14 mouse cellular contexts compared by ENCODE assay signal in genomic region chr10:40516421-40516820, GRCm38 (mm10). TPM values are rescaled to one million over a fixed set of nuclear protein-coding genes. Genes with fewer than 3 reads are reported as not detected.
DNase-seq lines count a peak whose midpoint lies in the region; ATAC-seq and TF ChIP-seq lines count a peak whose summit lies in the region.
"Had no signal": no experiment of that assay in that cellular context is flagged by ENCODE, and none has a peak within 500 bp of the region (broad histone marks: within the 10 kb centered on the region; RNA-seq: fewer than 3 reads in every experiment).

No protein-coding gene starts in this region.

- peak; percentile 63 for ATAC-seq in forebrain, postnatal 0 days
- ATAC-seq in forebrain, embryonic 11.5 days (replicated peaks; ENCODE audit: low FRiP score) = no peak
- 0 out of 2 replicates have a peak, but pooled peaks have one; percentile 32 for ATAC-seq in lung, postnatal 0 days
- no peak for ATAC-seq in embryonic facial prominence, embryonic 11.5 days (replicated peaks; ENCODE audit: insufficient number of reproducible peaks, low FRiP score, low TSS enrichment, low read depth)
- ATAC-seq in CD4-positive, CD25-positive, alpha-beta regulatory T cell, adult 4 months = no peak
- ATAC-seq: hindbrain, embryonic 16.5 days had no signal

- H3K27me3 ChIP-seq in forebrain, postnatal 0 days (ENCODE audit: insufficient read depth, low read length) = no peaks in the 10 kb centered on the region
- H3K27me3 ChIP-seq in forebrain, embryonic 11.5 days (ENCODE audit: control insufficient read depth, insufficient read depth, low read length) = no peaks in the 10 kb centered on the region
- no peaks in the 10 kb centered on the region for H3K27me3 ChIP-seq in lung, postnatal 0 days (replicated peaks; ENCODE audit: insufficient read depth, low read length)
- H3K27me3 ChIP-seq in embryonic facial prominence, embryonic 11.5 days (ENCODE audit: control insufficient read depth, insufficient read depth, low read length) = no peaks in the 10 kb centered on the region
- H3K27me3 ChIP-seq: heart, embryonic 12.5 days; limb, embryonic 12.5 days; lung, embryonic 15.5 days had no signal

- H3K4me1 ChIP-seq in forebrain, postnatal 0 days (ENCODE audit: insufficient read depth) = peaks cover 9% of the 10 kb centered on the region; the same call in 1 of the 2 replicates
- H3K4me1 ChIP-seq in forebrain, embryonic 11.5 days (replicated peaks; ENCODE audit: control insufficient read depth, insufficient read depth, low read length) = 0 out of 2 replicates have a peak, but pooled peaks cover 2% of the 10 kb centered on the region
- no peaks in the 10 kb centered on the region for H3K4me1 ChIP-seq in lung, postnatal 0 days (ENCODE audit: insufficient read depth, low read depth, low read length)
- H3K4me1 ChIP-seq in embryonic facial prominence, embryonic 11.5 days (ENCODE audit: control insufficient read depth, insufficient read depth, low read length) = no peaks in the 10 kb centered on the region

- no peak for TF ChIP-seq EP300 in lung, postnatal 0 days (IDR thresholded peaks at IDR 0.05)

- WGBS in forebrain, postnatal 0 days = 20% methylated on average over 4 of the region's 4 CpGs
- 49% methylated on average over 4 of the region's 4 CpGs for WGBS in forebrain, embryonic 11.5 days
- WGBS in lung, postnatal 0 days = 19% methylated on average over 4 of the region's 4 CpGs
- WGBS in embryonic facial prominence, embryonic 11.5 days = 16% methylated on average over 4 of the region's 4 CpGs

- H3K9ac ChIP-seq in forebrain, postnatal 0 days = no peak overlapping the region
- H3K9ac ChIP-seq in forebrain, embryonic 11.5 days (ENCODE audit: low read length) = no peak overlapping the region
- no peak overlapping the region for H3K9ac ChIP-seq in lung, postnatal 0 days (replicated peaks; ENCODE audit: low read depth)
- no peak overlapping the region for H3K9ac ChIP-seq in embryonic facial prominence, embryonic 11.5 days (replicated peaks; ENCODE audit: low read length)
- H3K9ac ChIP-seq: heart, embryonic 12.5 days; limb, embryonic 12.5 days; lung, embryonic 15.5 days had no signal

- TF ChIP-seq CTCF in forebrain, postnatal 0 days (IDR thresholded peaks at IDR 0.05; ENCODE audit: low read depth) = no peak
- TF ChIP-seq CTCF in lung, postnatal 0 days (IDR thresholded peaks at IDR 0.05) = no peak

- no peak overlapping the region for H3K4me2 ChIP-seq in forebrain, postnatal 0 days (ENCODE audit: low read depth)
- no peak overlapping the region for H3K4me2 ChIP-seq in forebrain, embryonic 11.5 days (ENCODE audit: low read depth, low read length, severe bottlenecking)
- no peak overlapping the region for H3K4me2 ChIP-seq in lung, postnatal 0 days (replicated peaks; ENCODE audit: low read depth, low read length)
- H3K4me2 ChIP-seq in embryonic facial prominence, embryonic 11.5 days (ENCODE audit: low read depth, low read length) = no peak overlapping the region
- H3K4me2 ChIP-seq: heart, embryonic 12.5 days; limb, embryonic 12.5 days; lung, embryonic 15.5 days had no signal

- H3K4me3 ChIP-seq in forebrain, postnatal 0 days (ENCODE audit: low read depth, low read length) = no peak overlapping the region
- H3K4me3 ChIP-seq in forebrain, embryonic 11.5 days (ENCODE audit: low read depth, low read length) = no peak overlapping the region
- H3K4me3 ChIP-seq in lung, postnatal 0 days (ENCODE audit: low read depth, low read length) = no peak overlapping the region
- no peak overlapping the region for H3K4me3 ChIP-seq in embryonic facial prominence, embryonic 11.5 days (ENCODE audit: low read depth, low read length)
- H3K4me3 ChIP-seq: heart, embryonic 12.5 days; limb, embryonic 12.5 days; lung, embryonic 15.5 days had no signal

- no peaks in the 10 kb centered on the region for H3K9me3 ChIP-seq in forebrain, postnatal 0 days (ENCODE audit: low read length)
- H3K9me3 ChIP-seq in forebrain, embryonic 11.5 days (ENCODE audit: control insufficient read depth, low read length) = no peaks in the 10 kb centered on the region
- H3K9me3 ChIP-seq in lung, postnatal 0 days (ENCODE audit: low read length) = no peaks in the 10 kb centered on the region
- no peaks in the 10 kb centered on the region for H3K9me3 ChIP-seq in embryonic facial prominence, embryonic 11.5 days (replicated peaks; ENCODE audit: control insufficient read depth, low read length)
- H3K9me3 ChIP-seq: limb, embryonic 12.5 days; lung, embryonic 15.5 days had no signal

- peak overlapping the region; percentile 21; the same call in 1 of the 2 replicates for H3K27ac ChIP-seq in forebrain, postnatal 0 days (ENCODE audit: low read depth, low read length)
- H3K27ac ChIP-seq in forebrain, embryonic 11.5 days (ENCODE audit: low read depth, low read length) = no peak overlapping the region
- no peak overlapping the region for H3K27ac ChIP-seq in lung, postnatal 0 days (ENCODE audit: low read length)
- H3K27ac ChIP-seq in embryonic facial prominence, embryonic 11.5 days (replicated peaks; ENCODE audit: low read depth, low read length) = no peak overlapping the region
- H3K27ac ChIP-seq: limb, embryonic 12.5 days; lung, embryonic 15.5 days had no signal

- no peak for DNase-seq in forebrain, postnatal 0 days
- no peak for DNase-seq in forebrain, embryonic 11.5 days (ENCODE audit: low spot score)
- DNase-seq in lung, postnatal 0 days (ENCODE audit: low spot score) = peak; percentile 16
- no peak for DNase-seq in lung, postnatal 14 days
- peak; percentile 50 for DNase-seq in Muller cell, postnatal 12 days (ENCODE audit: inconsistent ontology term)
- peak; percentile 38 for DNase-seq in embryonic facial prominence, embryonic 11.5 days (ENCODE audit: low spot score)
- no peak for DNase-seq in liver
- DNase-seq: adrenal gland, adult 8-10 months; kidney, postnatal 14 days had no signal

- no peaks in the 10 kb centered on the region for H3K36me3 ChIP-seq in forebrain, postnatal 0 days (ENCODE audit: insufficient read depth)
- no peaks in the 10 kb centered on the region for H3K36me3 ChIP-seq in forebrain, embryonic 11.5 days (ENCODE audit: control insufficient read depth, insufficient read depth, low read length)
- H3K36me3 ChIP-seq in lung, postnatal 0 days (ENCODE audit: insufficient read depth, low read length) = no peaks in the 10 kb centered on the region
- H3K36me3 ChIP-seq in embryonic facial prominence, embryonic 11.5 days (replicated peaks; ENCODE audit: control insufficient read depth, insufficient read depth, low read depth, low read length) = no peaks in the 10 kb centered on the region
- H3K36me3 ChIP-seq: heart, embryonic 12.5 days; limb, embryonic 12.5 days; lung, embryonic 15.5 days had no signal

RNA-seq across cellular contexts. Expression of gene Slc22a16, which starts 53.7 kb away (rescaled TPM):
- not detected in 2 replicates for total RNA-seq in forebrain, postnatal 0 days (2014; rRNA removed)
- polyA plus RNA-seq in forebrain, postnatal 0 days (2015; fragmentation: Nextera tagmentation; extraction: Ambion mirVana) = not detected in 2 replicates
- not detected in 2 replicates for polyA plus RNA-seq in forebrain, embryonic 11.5 days (2014; fragmentation: Nextera tagmentation; extraction: Ambion mirVana)
- not detected in 2 replicates for polyA plus RNA-seq in lung, postnatal 0 days (2015; fragmentation: Nextera tagmentation; extraction: Ambion mirVana)
- not detected in 2 replicates for polyA plus RNA-seq in embryonic facial prominence, embryonic 11.5 days (2014; fragmentation: Nextera tagmentation; extraction: Ambion mirVana)
- polyA plus RNA-seq in CD4-positive, CD25-positive, alpha-beta regulatory T cell, adult 4 months (2017; shearing (Covaris generic)) = not detected
- total RNA-seq: adrenal gland, adult 8-10 months had no signal
- polyA plus RNA-seq: heart, embryonic 12.5 days; hindbrain, embryonic 16.5 days; limb, embryonic 12.5 days; lung, embryonic 15.5 days had no signal

Comparison
In these comparisons a context has a peak if more than half of its experiments do, and no peak if none do; other contexts are left out.
1. ATAC-seq: peak in forebrain, postnatal 0 days (single experiment) and lung, postnatal 0 days (single experiment); none in forebrain, embryonic 11.5 days (single experiment), embryonic facial prominence, embryonic 11.5 days (single experiment) and CD4-positive, CD25-positive, alpha-beta regulatory T cell, adult 4 months (single experiment).
2. DNase-seq: peak in lung, postnatal 0 days (single experiment), Muller cell, postnatal 12 days (single experiment) and embryonic facial prominence, embryonic 11.5 days (single experiment); none in forebrain, postnatal 0 days (single experiment), forebrain, embryonic 11.5 days (single experiment), lung, postnatal 14 days (single experiment) and liver (single experiment).